In genomic region chr17:44948321-44948720, GRCm38 (mm10) we compare ENCODE assay signal across 15 mouse cellular contexts.
DNase-seq lines count a peak whose midpoint lies in the region.
"Had no signal": no experiment of that assay in that cellular context is flagged by ENCODE, and none has a peak within 500 bp of the region (broad histone marks: within the 10 kb centered on the region; RNA-seq: fewer than 3 reads in every experiment).

No protein-coding gene starts in this region.

- DNase-seq in adrenal gland, adult (ENCODE audit: inconsistent age in 2 of 2, low spot score in 1 of 2), result peak; percentile 71 to 84
- DNase-seq in adrenal gland, postnatal 4 days (ENCODE audit: low spot score in 2 of 2), result no peak
- peak; percentile 62 for DNase-seq in adrenal gland, adult 2 months
- DNase-seq in adrenal gland, postnatal 10 days, result peak; percentile 13
- DNase-seq in adrenal gland, postnatal 25 days, result peak; percentile 28
- DNase-seq in gastrocnemius, postnatal 25 days, result no peak
- DNase-seq in kidney, postnatal 36 days, result no peak
- no peak for DNase-seq in kidney, adult 8-10 months
- DNase-seq: B cell, adult 2 months; cerebellum, adult 11 months; cerebellum, adult 18-20 months; cerebellum, adult 9-10 months; cerebellum, postnatal 10 days; cerebellum, postnatal 25 days; forebrain, postnatal 0 days had no signal

Comparison
In these comparisons a context has a peak if more than half of its experiments do, and no peak if none do; other contexts are left out.
1. DNase-seq: peak in adrenal gland, adult (2 of 2), adrenal gland, adult 2 months (single experiment), adrenal gland, postnatal 10 days (single experiment) and adrenal gland, postnatal 25 days (single experiment); none in adrenal gland, postnatal 4 days (0 of 2), gastrocnemius, postnatal 25 days (single experiment), kidney, postnatal 36 days (0 of 2) and kidney, adult 8-10 months (0 of 2).